Mouse (Mus musculus) embryonic facial prominence, embryonic 10.5 days (tissue): ENCODE data around the gene Fbxl4. TPM values are rescaled to one million over a fixed set of nuclear protein-coding genes. Genes with fewer than 3 reads are reported as not detected.

Experiments used
- DNase-seq: peaks from one replicate; pipeline ENCODE4 v3.0.0-alpha.2; 2017; ENCODE audit warnings: low spot score
- H3K27ac ChIP-seq: fragments of 300-500 bp; sonication (generic); replicated peaks from 2 replicates; pipeline ENCODE4 v1.5.1; 2016; ENCODE audit warnings: mild to moderate bottlenecking
- H3K27me3 ChIP-seq: fragments of 300-500 bp; sonication (generic); replicated peaks from 2 replicates; pipeline ENCODE4 v1.6.1; 2016; ENCODE audit warnings: low read depth, mild to moderate bottlenecking; ENCODE audit not compliant: poor library complexity, severe bottlenecking
- H3K36me3 ChIP-seq: fragments of 300-500 bp; sonication (generic); replicated peaks from 2 replicates; pipeline ENCODE4 v1.6.1; 2016; ENCODE audit warnings: mild to moderate bottlenecking, moderate library complexity
- H3K4me1 ChIP-seq: fragments of 300-500 bp; sonication (generic); 2 replicates; pipeline ENCODE4 v1.6.1; 2016
- H3K4me3 ChIP-seq: fragments of 300-500 bp; sonication (generic); 2 replicates; pipeline ENCODE4 v1.5.1; 2016; ENCODE audit warnings: mild to moderate bottlenecking, moderate library complexity
- H3K9me3 ChIP-seq: fragments of 300-500 bp; sonication (generic); 2 replicates; pipeline ENCODE4 v1.6.1; 2016; ENCODE audit warnings: mild to moderate bottlenecking
- WGBS: fragments of 180-500 bp; shearing (Covaris S2); methylation state at CpG from one replicate; pipeline ENCODE4 v1.1.7; 2016; 5-methylcytosine and 5-hydroxymethylcytosine counted together
- polyA plus RNA-seq: library from polyadenylated mRNA; unstranded; fragments of >200 nt; fragmentation: Nextera tagmentation; extraction: Ambion mirVana; gene quantifications from 2 replicates; pipeline ENCODE4 v1.2.1, GENCODE M21; 2016

Gene Fbxl4
- polyA plus RNA-seq, 1 experiment from 2014 or later: 8.2 TPM

GRCm38 (mm10) chr4:22479368-22480090 is 122.2 kb downstream of the Fbxl4 start:
- no peaks in the 10 kb centered on the region for H3K9me3 ChIP-seq
- peak overlapping the region; percentile 58 for H3K4me3 ChIP-seq
- no peaks in the 10 kb centered on the region for H3K36me3 ChIP-seq
- peak; percentile 47 for DNase-seq
- peaks cover 95% of the 10 kb centered on the region for H3K27me3 ChIP-seq
- H3K27ac ChIP-seq: peak overlapping the region; percentile 61
- whole genome bisulfite sequencing: under 1% methylated on average over 28 of the region's 28 CpGs
- peaks cover 36% of the 10 kb centered on the region for H3K4me1 ChIP-seq

GRCm38 (mm10) chr4:22480091-22480857 is 122.9 kb downstream of the Fbxl4 start:
- under 1% methylated on average over 18 of the region's 18 CpGs for WGBS
- DNase-seq: peak; percentile 36
- no peaks in the 10 kb centered on the region for H3K36me3 ChIP-seq
- H3K27me3 ChIP-seq: peaks cover 95% of the 10 kb centered on the region
- no peaks in the 10 kb centered on the region for H3K9me3 ChIP-seq
- H3K4me3 ChIP-seq: peak overlapping the region; percentile 58
- peaks cover 36% of the 10 kb centered on the region for H3K4me1 ChIP-seq
- H3K27ac ChIP-seq: peak overlapping the region; percentile 61

GRCm38 (mm10) chr4:22480858-22481205 is 123.5 kb downstream of the Fbxl4 start:
- Histone ChIP-seq H3K9me3 (no peaks in the 10 kb centered on the region), H3K36me3 (no peaks in the 10 kb centered on the region), H3K4me3 (peak overlapping the region; percentile 58; the same call in 1 of the 2 replicates), H3K27me3 (peaks cover 95% of the 10 kb centered on the region), H3K4me1 (peaks cover 36% of the 10 kb centered on the region), H3K27ac (peak overlapping the region; percentile 51; the same call in 1 of the 2 replicates)
- 4% methylated on average over 1 of the region's 1 CpGs for WGBS
- DNase-seq: no peak

- H3K27me3 ChIP-seq: peaks cover 99% of the 10 kb centered on the region
- WGBS: 21% methylated on average over 2 of the region's 2 CpGs
- no peak for DNase-seq
- no peaks in the 10 kb centered on the region for H3K36me3 ChIP-seq
- peaks cover 35% of the 10 kb centered on the region for H3K4me1 ChIP-seq
- no peaks in the 10 kb centered on the region for H3K9me3 ChIP-seq
- H3K4me3 ChIP-seq: peak overlapping the region; percentile 16; the same call in 1 of the 2 replicates
- H3K27ac ChIP-seq: no peak overlapping the region
Measured at GRCm38 (mm10) chr4:22482118-22482517, 124.8 kb downstream of the Fbxl4 start.

GRCm38 (mm10) chr4:22482756-22483280 is 125.5 kb downstream of the Fbxl4 start:
- H3K27ac ChIP-seq: no peak overlapping the region
- WGBS: 5% methylated on average over 7 of the region's 7 CpGs
- DNase-seq: peak; percentile 41
- no peaks in the 10 kb centered on the region for H3K9me3 ChIP-seq
- peaks cover 99% of the 10 kb centered on the region for H3K27me3 ChIP-seq
- H3K36me3 ChIP-seq: no peaks in the 10 kb centered on the region
- H3K4me1 ChIP-seq: peaks cover 35% of the 10 kb centered on the region
- peak overlapping the region; percentile 70 for H3K4me3 ChIP-seq

GRCm38 (mm10) chr4:22483548-22483947 is 126.2 kb downstream of the Fbxl4 start:
- peaks cover 99% of the 10 kb centered on the region for H3K27me3 ChIP-seq
- no peak for DNase-seq
- H3K4me1 ChIP-seq: peaks cover 37% of the 10 kb centered on the region
- peak overlapping the region; percentile 70 for H3K4me3 ChIP-seq
- no peaks in the 10 kb centered on the region for H3K36me3 ChIP-seq
- H3K27ac ChIP-seq: no peak overlapping the region
- WGBS: 19% methylated on average over 2 of the region's 2 CpGs
- H3K9me3 ChIP-seq: no peaks in the 10 kb centered on the region

Other genes with a start within 250 kb of the Fbxl4 start
- 3.4 and 11.1 TPM in 2 replicates for gene Pou3f2, start 130.8 kb downstream of the Fbxl4 start, polyA plus RNA-seq